Mouse (Mus musculus): ENCODE measurements around the gene Cpa1. TPM values are rescaled to one million over a fixed set of nuclear protein-coding genes. Genes with fewer than 3 reads are reported as not detected.

Gene Cpa1
- polyA plus RNA-seq, 1 experiment from 2014 or later, result 2.4 TPM

GRCm38 (mm10) chr6:30676506-30676905 is 37.5 kb downstream of the Cpa1 start:
- whole genome bisulfite sequencing, result 81% methylated on average over 6 of the region's 6 CpGs
- Histone ChIP-seq H3K4me3 (ENCODE audit: low read length) (no peak overlapping the region), H3K27me3 (ENCODE audit: insufficient read depth, low read length) (no peaks in the 10 kb centered on the region), H3K4me1 (ENCODE audit: insufficient read depth, low read length) (peaks cover 54% of the 10 kb centered on the region), H3K9me3 (ENCODE audit: low read length) (no peaks in the 10 kb centered on the region), H3K27ac (ENCODE audit: low read length) (no peak overlapping the region), H3K4me2 (replicated peaks; ENCODE audit: low read depth, low read length) (no peak overlapping the region), H3K9ac (replicated peaks; ENCODE audit: low read length) (no peak overlapping the region), H3K36me3 (ENCODE audit: insufficient read depth, low read length) (0 out of 2 replicates have a peak, but pooled peaks cover 2% of the 10 kb centered on the region)
- ATAC-seq (ENCODE audit: low FRiP score, low TSS enrichment), result no peak

GRCm38 (mm10) chr6:30677591-30677990 is 38.6 kb downstream of the Cpa1 start:
- H3K4me3 ChIP-seq (ENCODE audit: low read length), result no peak overlapping the region
- 90% methylated on average over 9 of the region's 9 CpGs for WGBS
- peaks cover 52% of the 10 kb centered on the region for H3K4me1 ChIP-seq (ENCODE audit: insufficient read depth, low read length)
- H3K36me3 ChIP-seq (ENCODE audit: insufficient read depth, low read length), result 0 out of 2 replicates have a peak, but pooled peaks cover 2% of the 10 kb centered on the region
- no peak overlapping the region for H3K9ac ChIP-seq (replicated peaks; ENCODE audit: low read length)
- H3K4me2 ChIP-seq (replicated peaks; ENCODE audit: low read depth, low read length), result no peak overlapping the region
- H3K27me3 ChIP-seq (ENCODE audit: insufficient read depth, low read length), result no peaks in the 10 kb centered on the region
- H3K9me3 ChIP-seq (ENCODE audit: low read length), result no peaks in the 10 kb centered on the region
- no peak for ATAC-seq (ENCODE audit: low FRiP score, low TSS enrichment)
- H3K27ac ChIP-seq (ENCODE audit: low read length), result no peak overlapping the region

GRCm38 (mm10) chr6:30678482-30678881 is 39.5 kb downstream of the Cpa1 start:
- Histone ChIP-seq H3K4me1 (ENCODE audit: insufficient read depth, low read length) (peaks cover 50% of the 10 kb centered on the region), H3K9ac (replicated peaks; ENCODE audit: low read length) (no peak overlapping the region)

GRCm38 (mm10) chr6:30679567-30679966 is 40.5 kb downstream of the Cpa1 start:
- H3K27me3 ChIP-seq (ENCODE audit: insufficient read depth, low read length), result no peaks in the 10 kb centered on the region
- H3K9ac ChIP-seq (replicated peaks; ENCODE audit: low read length), result peak overlapping the region; percentile 2; the same call in 1 of the 2 replicates
- 0 out of 2 replicates have a peak, but pooled peaks cover 2% of the 10 kb centered on the region for H3K36me3 ChIP-seq (ENCODE audit: insufficient read depth, low read length)
- H3K27ac ChIP-seq (ENCODE audit: low read length), result peak overlapping the region; percentile 71
- H3K9me3 ChIP-seq (ENCODE audit: low read length), result no peaks in the 10 kb centered on the region
- H3K4me2 ChIP-seq (replicated peaks; ENCODE audit: low read depth, low read length), result no peak overlapping the region
- ATAC-seq (ENCODE audit: low FRiP score, low TSS enrichment), result peak; percentile 43; the same call in 1 of the 2 replicates
- 20% methylated on average over 5 of the region's 5 CpGs for WGBS
- no peak overlapping the region for H3K4me3 ChIP-seq (ENCODE audit: low read length)
- H3K4me1 ChIP-seq (ENCODE audit: insufficient read depth, low read length), result peaks cover 40% of the 10 kb centered on the region

More at GRCm38 (mm10) chr6:30678482-30678881, 39.5 kb downstream of the Cpa1 start:
- Histone ChIP-seq H3K4me3 (ENCODE audit: low read length) (no peak overlapping the region), H3K9me3 (ENCODE audit: low read length) (no peaks in the 10 kb centered on the region), H3K4me2 (replicated peaks; ENCODE audit: low read depth, low read length) (no peak overlapping the region), H3K27me3 (ENCODE audit: insufficient read depth, low read length) (no peaks in the 10 kb centered on the region), H3K27ac (ENCODE audit: low read length) (no peak overlapping the region), H3K36me3 (ENCODE audit: insufficient read depth, low read length) (0 out of 2 replicates have a peak, but pooled peaks cover 2% of the 10 kb centered on the region)
- WGBS, result 73% methylated on average over 6 of the region's 6 CpGs
- ATAC-seq (ENCODE audit: low FRiP score, low TSS enrichment), result no peak

- WGBS, result 34% methylated on average over 7 of the region's 7 CpGs
- no peak for ATAC-seq (ENCODE audit: low FRiP score, low TSS enrichment)
- H3K27me3 ChIP-seq (ENCODE audit: insufficient read depth, low read length), result no peaks in the 10 kb centered on the region
- H3K4me2 ChIP-seq (replicated peaks; ENCODE audit: low read depth, low read length), result no peak overlapping the region
- H3K27ac ChIP-seq (ENCODE audit: low read length), result peak overlapping the region; percentile 71
- 0 out of 2 replicates have a peak, but pooled peaks cover 2% of the 10 kb centered on the region for H3K36me3 ChIP-seq (ENCODE audit: insufficient read depth, low read length)
- H3K4me1 ChIP-seq (ENCODE audit: insufficient read depth, low read length), result peaks cover 31% of the 10 kb centered on the region
- no peak overlapping the region for H3K9ac ChIP-seq (replicated peaks; ENCODE audit: low read length)
- no peaks in the 10 kb centered on the region for H3K9me3 ChIP-seq (ENCODE audit: low read length)
- H3K4me3 ChIP-seq (ENCODE audit: low read length), result no peak overlapping the region
Measured at GRCm38 (mm10) chr6:30680442-30680841, 41.4 kb downstream of the Cpa1 start.

- WGBS, result 28% methylated on average over 13 of the region's 13 CpGs
- peak overlapping the region; percentile 55 for H3K9ac ChIP-seq (replicated peaks; ENCODE audit: low read length)
- no peaks in the 10 kb centered on the region for H3K27me3 ChIP-seq (ENCODE audit: insufficient read depth, low read length)
- no peak overlapping the region for H3K4me3 ChIP-seq (ENCODE audit: low read length)
- H3K27ac ChIP-seq (ENCODE audit: low read length), result peak overlapping the region; percentile 91
- peak overlapping the region; percentile 7; the same call in 1 of the 2 replicates for H3K4me2 ChIP-seq (replicated peaks; ENCODE audit: low read depth, low read length)
- peaks cover 27% of the 10 kb centered on the region for H3K4me1 ChIP-seq (ENCODE audit: insufficient read depth, low read length)
- peak; percentile 84 for ATAC-seq (ENCODE audit: low FRiP score, low TSS enrichment)
- H3K9me3 ChIP-seq (ENCODE audit: low read length), result no peaks in the 10 kb centered on the region
- 0 out of 2 replicates have a peak, but pooled peaks cover 2% of the 10 kb centered on the region for H3K36me3 ChIP-seq (ENCODE audit: insufficient read depth, low read length)
Measured at GRCm38 (mm10) chr6:30681935-30682900, 43.2 kb downstream of the Cpa1 start.

GRCm38 (mm10) chr6:30684570-30684969 is 45.6 kb downstream of the Cpa1 start:
- no peaks in the 10 kb centered on the region for H3K36me3 ChIP-seq (ENCODE audit: insufficient read depth, low read length)
- no peak overlapping the region for H3K9ac ChIP-seq (replicated peaks; ENCODE audit: low read length)
- no peaks in the 10 kb centered on the region for H3K9me3 ChIP-seq (ENCODE audit: low read length)
- H3K4me3 ChIP-seq (ENCODE audit: low read length), result no peak overlapping the region
- H3K4me1 ChIP-seq (ENCODE audit: insufficient read depth, low read length), result peaks cover 18% of the 10 kb centered on the region
- no peak overlapping the region for H3K27ac ChIP-seq (ENCODE audit: low read length)
- no peak overlapping the region for H3K4me2 ChIP-seq (replicated peaks; ENCODE audit: low read depth, low read length)
- H3K27me3 ChIP-seq (ENCODE audit: insufficient read depth, low read length), result no peaks in the 10 kb centered on the region
- 81% methylated on average over 1 of the region's 1 CpGs for WGBS
- ATAC-seq (ENCODE audit: low FRiP score, low TSS enrichment), result no peak

GRCm38 (mm10) chr6:30687198-30687597 is 48.2 kb downstream of the Cpa1 start:
- Histone ChIP-seq H3K27me3 (ENCODE audit: insufficient read depth, low read length) (no peaks in the 10 kb centered on the region), H3K36me3 (ENCODE audit: insufficient read depth, low read length) (no peaks in the 10 kb centered on the region), H3K9me3 (ENCODE audit: low read length) (no peaks in the 10 kb centered on the region), H3K4me3 (ENCODE audit: low read length) (no peak overlapping the region), H3K4me1 (ENCODE audit: insufficient read depth, low read length) (peaks cover 11% of the 10 kb centered on the region), H3K4me2 (replicated peaks; ENCODE audit: low read depth, low read length) (no peak overlapping the region), H3K27ac (ENCODE audit: low read length) (no peak overlapping the region), H3K9ac (replicated peaks; ENCODE audit: low read length) (no peak overlapping the region)
- no peak for ATAC-seq (ENCODE audit: low FRiP score, low TSS enrichment)
- 89% methylated on average over 7 of the region's 7 CpGs for WGBS

- H3K4me2 ChIP-seq (replicated peaks; ENCODE audit: low read depth, low read length), result peak overlapping the region; percentile 65
- H3K27ac ChIP-seq (ENCODE audit: low read length), result peak overlapping the region; percentile 94
- peak overlapping the region; percentile 61 for H3K4me3 ChIP-seq (ENCODE audit: low read length)
- H3K36me3 ChIP-seq (ENCODE audit: insufficient read depth, low read length), result no peaks in the 10 kb centered on the region
- no peak for ATAC-seq (ENCODE audit: low FRiP score, low TSS enrichment)
- no peaks in the 10 kb centered on the region for H3K9me3 ChIP-seq (ENCODE audit: low read length)
- no peaks in the 10 kb centered on the region for H3K27me3 ChIP-seq (ENCODE audit: insufficient read depth, low read length)
- 65% methylated on average over 5 of the region's 5 CpGs for WGBS
- H3K4me1 ChIP-seq (ENCODE audit: insufficient read depth, low read length), result peaks cover 11% of the 10 kb centered on the region
- peak overlapping the region; percentile 76 for H3K9ac ChIP-seq (replicated peaks; ENCODE audit: low read length)
Measured at GRCm38 (mm10) chr6:30692826-30693225, 53.8 kb downstream of the Cpa1 start.
